Mouse (Mus musculus) WW6 (cell line): ENCODE results near the gene Tekt3.

ENCODE experiments used
- DNase-seq: peaks from one replicate; pipeline ENCODE4 v3.0.0-alpha.2; 2013; ENCODE audit warnings: low read depth, low spot score

Gene Tekt3

GRCm38 (mm10) chr11:63058375-63058952 is 3.0 kb upstream of the Tekt3 start:
- DNase-seq, result no peak

GRCm38 (mm10) chr11:63059911-63060310 is 1.5 kb upstream of the Tekt3 start:
- no peak for DNase-seq

- no peak for DNase-seq
These were observed 5.1 kb downstream of the Tekt3 start for GRCm38 (mm10) chr11:63066526-63066925.

DNA sequence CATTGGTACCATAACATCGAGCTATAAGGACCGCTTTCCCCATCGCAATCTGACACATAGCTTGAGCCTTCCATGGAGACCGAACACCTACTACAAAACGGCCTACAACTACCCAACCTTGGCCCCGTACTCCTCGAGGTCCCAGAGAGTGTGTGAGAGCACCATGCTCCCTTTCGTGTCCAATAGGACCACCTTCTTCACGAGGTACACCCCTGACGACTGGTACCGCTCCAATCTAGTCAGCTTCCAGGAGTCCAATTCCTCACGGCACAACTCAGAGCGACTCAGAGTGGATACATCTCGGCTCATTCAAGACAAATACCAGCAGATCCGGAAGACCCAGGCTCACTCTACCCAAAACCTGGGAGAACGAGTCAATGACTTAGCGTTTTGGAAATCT is 8.6 kb downstream of the Tekt3 start:
- no peak for DNase-seq

DNA sequence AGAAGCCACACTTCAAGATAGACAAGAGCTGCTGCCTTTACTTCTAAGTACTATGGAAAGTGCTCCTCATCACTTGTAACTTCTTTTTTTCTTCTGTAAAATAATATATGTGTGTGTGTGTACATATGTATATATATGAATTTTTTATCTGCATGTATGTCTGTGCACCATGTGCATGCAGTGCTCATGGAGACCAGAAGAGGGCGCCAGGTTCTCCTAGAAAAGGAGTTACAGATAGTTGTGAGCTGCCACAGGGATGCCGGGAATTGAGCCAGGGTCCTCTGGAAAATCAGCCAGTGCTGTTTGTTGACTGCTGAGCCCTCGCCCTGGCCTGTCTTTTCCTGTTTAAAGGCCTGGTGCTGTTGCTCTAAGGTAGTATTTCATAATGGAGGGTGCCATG is 23.1 kb downstream of the Tekt3 start:
- DNase-seq, result no peak

DNA sequence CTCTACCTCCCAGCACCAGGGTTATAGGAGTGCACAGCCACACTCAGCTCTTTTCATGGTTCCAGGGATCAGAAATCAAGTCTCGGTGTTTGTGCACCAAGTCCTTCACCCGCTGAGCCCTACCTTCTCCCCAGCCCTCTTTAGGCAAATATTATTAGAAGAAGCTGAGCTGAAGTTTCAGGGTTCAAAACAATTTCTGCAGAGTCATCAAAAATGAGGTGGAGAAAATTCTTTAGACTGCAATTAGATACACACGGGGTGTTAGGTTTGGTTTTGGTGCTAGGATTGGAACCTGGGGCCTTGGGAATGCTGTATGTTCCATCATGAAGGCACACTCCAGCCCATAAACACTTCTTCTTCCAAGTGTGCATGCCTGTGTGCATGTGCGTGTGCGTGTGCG is 27.2 kb downstream of the Tekt3 start:
- DNase-seq, result no peak

GRCm38 (mm10) chr11:63090210-63090609 is 28.8 kb downstream of the Tekt3 start:
- no peak for DNase-seq

- DNase-seq, result no peak
These were observed 29.5 kb downstream of the Tekt3 start for GRCm38 (mm10) chr11:63090986-63091385.

DNA sequence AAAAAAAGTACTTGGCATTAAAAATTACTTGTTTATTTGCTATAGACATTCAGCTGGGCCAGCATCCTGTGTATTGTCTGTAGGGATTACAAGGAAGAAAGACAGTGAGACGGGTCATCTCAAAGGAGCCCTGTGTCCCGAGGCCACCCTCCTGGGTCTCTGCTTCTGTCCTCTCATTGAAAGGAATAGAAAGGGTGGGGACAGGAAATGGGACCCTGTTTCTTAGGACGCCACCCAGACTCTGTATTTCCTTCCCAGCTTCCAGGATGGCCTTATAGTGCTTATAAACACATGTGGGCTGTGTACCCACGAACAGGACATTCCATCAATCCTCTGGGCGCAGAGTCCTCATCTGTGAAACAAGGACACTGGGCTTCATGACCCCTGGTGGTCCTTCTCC is 30.8 kb downstream of the Tekt3 start:
- no peak for DNase-seq

- no peak for DNase-seq
These were observed 32.1 kb downstream of the Tekt3 start for GRCm38 (mm10) chr11:63093601-63094000.

- no peak for DNase-seq
These were observed 33.0 kb downstream of the Tekt3 start for GRCm38 (mm10) chr11:63094496-63094895.

DNA sequence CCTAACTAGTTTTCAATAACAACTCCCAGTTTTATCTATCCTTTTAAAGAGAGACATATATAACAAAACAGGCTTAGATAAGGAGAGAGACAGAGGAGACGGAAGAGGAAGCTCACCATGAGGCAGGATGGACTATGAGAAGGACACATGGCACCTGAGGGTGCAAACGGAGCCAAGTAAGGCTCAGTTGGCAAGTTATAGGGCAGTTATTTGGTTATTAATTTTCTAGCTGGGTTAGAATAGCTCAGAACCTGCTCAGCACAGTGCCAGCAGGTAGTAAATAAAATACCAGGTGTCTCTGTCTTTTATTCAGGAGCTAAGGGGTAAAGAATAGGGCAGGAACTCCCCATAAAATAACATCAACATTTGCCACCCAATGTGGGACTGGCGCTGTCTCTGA is 36.6 kb downstream of the Tekt3 start:
- DNase-seq, result no peak

- DNase-seq, result no peak
These were observed 37.9 kb downstream of the Tekt3 start for GRCm38 (mm10) chr11:63099390-63099789.

GRCm38 (mm10) chr11:63103256-63103655 is 41.8 kb downstream of the Tekt3 start:
- DNase-seq, result no peak

- DNase-seq, result no peak
These were observed 42.6 kb downstream of the Tekt3 start for GRCm38 (mm10) chr11:63104026-63104425.

DNA sequence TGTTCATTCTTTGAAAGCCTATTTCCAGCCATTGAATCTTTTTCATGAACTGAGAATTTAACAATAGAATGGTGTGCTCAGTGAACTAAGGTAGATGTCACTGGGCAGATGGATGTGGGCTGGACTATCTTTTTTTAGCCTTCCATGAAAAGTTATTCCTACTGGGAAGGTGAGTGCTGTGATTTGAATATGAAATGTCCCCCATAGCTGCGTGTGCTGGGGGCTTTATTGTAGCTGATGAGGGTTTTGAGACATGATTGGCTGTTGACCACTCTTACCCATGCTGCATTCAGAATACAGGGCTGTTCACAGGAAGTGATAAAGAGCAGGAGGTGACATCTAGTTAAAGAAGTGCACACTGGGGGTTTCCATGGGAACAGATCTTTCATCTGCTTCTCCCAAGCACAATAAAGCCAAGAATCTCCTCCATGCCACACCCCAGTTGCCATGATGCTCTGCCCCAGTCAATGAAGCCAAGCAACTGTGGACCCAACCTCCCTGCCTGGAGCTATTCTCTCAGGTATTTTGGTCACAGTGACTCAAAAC is 47.8 kb downstream of the Tekt3 start:
- no peak for DNase-seq

GRCm38 (mm10) chr11:63110329-63110728 is 48.9 kb downstream of the Tekt3 start:
- no peak for DNase-seq

DNA sequence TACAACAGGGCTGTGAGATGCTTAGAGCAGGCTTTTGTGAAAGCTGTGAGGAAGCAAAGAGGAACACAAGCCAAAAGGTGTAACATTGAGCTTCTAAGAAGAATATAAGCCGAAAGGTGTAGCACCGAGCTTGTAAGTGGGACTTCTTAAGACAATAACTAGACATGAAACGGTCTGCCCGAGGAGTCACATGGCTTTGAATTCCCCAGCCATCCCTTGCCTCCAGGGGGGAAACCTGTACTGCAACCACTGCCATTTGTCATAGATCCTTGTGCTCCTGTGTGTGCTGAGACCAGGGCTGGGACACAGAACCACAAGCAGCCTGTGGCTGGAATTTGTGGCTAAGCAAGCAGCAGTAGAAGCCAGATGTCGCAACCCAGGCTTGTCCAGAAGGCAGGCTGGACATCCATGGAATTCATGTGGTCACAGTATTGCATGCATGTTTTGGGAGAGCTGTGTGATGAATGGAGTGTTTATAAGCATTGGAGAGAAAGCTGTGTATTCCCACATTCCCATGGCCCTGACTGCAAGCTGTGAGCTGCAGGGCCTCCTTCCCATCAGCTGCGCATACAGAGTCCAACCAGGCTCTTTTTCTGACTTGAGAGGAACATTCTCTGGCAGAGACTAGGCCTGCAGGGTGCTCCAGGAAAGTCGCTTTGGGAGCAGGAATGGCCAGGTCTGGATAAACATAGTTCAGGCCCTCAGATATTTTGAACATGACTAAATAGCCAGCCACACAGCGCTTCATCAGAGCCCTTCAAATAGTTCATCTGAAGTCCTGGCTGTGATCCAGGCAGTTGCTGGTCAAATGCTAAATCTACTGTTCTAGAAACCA is 53.6 kb downstream of the Tekt3 start:
- no peak for DNase-seq

DNA sequence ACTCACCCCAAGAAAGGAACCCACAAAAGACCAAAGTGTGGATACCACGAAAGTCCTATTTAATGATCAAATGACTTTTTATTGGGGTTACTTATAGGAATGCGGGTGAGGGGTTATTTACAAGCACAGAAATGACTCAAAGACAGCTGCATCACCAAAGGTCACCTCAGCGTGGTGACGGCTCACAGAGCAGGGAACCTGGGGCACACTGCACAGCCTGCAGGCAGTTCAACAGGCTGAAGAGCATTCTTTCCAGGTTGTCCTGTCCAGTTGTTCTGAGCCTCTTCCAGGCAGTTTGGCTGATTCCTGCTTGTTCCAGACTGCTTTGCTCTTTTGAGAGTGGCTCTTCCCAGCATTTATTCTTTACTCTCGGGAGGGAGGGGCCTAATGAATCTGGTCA is 55.2 kb downstream of the Tekt3 start:
- DNase-seq, result no peak

DNA sequence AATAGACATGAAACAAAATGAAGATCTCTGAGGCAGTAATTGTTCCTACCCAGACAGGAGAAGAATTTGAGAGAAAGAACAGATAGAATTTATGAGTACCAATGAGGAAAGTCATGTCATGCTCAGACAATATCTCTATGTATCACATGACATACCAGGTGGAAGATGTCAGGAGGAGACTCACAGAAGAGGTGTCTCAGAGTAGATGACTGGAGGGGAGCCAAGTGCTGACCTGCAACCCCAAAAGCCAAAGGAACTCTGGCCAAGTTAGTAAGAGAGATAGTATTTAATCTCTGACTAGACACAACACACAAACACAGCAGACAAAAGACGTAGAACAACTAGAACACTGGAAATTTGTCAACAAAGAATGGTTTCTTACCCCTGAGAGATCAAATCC is 55.8 kb downstream of the Tekt3 start:
- DNase-seq, result no peak

GRCm38 (mm10) chr11:63119791-63120190 is 58.3 kb downstream of the Tekt3 start:
- no peak for DNase-seq

DNA sequence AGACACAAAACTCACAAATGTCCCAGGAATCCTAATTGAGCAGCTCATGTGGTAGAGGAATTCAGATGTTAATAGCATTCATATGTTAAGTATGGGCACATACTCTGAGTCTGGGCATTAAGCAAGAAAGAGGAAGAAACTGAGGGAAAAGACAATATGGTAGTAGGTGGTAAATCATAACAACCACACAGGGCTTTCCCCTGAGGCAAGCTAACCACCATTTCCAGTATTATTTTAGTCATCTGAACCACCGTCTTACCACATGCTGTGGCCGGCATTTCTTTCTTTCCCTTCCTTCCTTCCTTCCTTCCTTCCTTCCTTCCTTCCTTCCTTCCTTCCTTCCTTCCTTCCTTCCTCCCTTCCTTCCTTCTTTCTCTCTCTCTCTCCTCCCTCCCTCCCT is 60.8 kb downstream of the Tekt3 start:
- DNase-seq, result no peak

DNA sequence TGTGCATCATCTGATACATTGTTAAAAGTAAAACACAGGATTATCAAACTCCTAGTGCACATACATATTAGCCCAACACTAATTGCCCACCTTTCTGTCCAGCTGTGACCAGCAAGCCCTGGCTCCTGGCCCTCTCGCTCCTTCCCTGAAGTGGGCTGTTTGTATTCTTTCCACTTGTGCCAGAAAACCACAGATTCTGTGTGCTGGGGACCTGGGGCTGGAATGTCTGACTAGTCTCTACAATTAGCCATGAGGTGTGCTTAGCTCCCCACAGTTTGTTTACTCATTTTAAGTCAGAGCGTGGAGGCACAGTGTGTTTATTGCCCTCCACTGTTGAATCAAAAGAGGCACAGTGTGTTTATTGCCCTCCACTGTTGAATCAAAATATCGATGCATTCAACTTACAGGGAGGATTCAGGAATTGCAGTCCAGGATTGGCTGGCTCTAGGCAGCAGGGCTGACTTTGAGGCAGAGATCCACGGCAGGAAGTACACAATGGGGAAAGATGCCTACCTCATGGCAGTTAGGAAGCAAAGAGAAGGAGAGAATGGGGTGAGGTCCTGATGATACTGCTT is 61.4 kb downstream of the Tekt3 start:
- no peak for DNase-seq
